Mouse (Mus musculus): ENCODE data around the gene Gabbr2.

Gabbr2 gene

DNA sequence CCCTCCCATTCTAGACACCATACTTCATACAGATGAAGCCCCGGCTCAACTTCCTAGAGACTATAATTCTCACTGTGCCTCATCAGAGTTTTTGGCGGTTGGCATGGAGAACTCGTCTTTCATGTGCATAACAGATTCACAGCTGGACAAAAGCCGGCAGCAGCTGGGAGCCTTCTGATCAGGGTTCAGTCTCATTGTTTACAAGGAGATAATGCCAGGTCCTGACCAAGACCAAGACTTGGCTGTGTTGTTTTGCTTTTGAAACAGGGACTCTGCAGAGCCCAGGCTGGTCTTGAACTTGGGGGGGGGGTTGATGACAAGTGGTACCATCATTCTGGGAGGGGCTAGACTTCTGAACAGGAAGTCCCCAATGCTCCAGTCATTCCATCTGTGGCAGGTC is 191.8 kb downstream of the Gabbr2 start:
- in situ Hi-C loops (cut with MboI; ENCODE audit: low pct_unique_long_range_greater_than_20kb in 1 of 2, low sequenced_read_pairs in 2 of 2, unreplicated experiment in 1 of 2) = no loop called here

DNA sequence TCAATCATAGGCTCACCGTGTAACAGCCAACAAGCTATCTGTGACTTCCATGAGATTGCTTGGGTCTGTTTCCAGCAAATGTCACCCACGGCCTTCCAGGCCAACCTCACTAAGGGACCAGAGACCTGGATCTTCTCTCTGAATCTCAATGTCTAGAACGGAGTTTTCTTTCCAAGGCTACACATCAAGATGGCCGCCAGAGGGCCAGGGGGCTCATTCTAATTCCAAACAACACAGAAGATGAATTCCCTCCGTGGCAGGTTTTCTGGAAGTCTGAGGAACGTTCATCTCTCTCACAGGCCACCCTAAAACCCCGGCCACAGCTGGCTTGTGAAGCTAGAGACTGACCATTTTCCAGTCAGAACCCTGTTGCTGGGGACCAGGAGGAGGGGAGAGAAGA is 196.0 kb downstream of the Gabbr2 start:
- in situ Hi-C loops (cut with MboI; ENCODE audit: low pct_unique_long_range_greater_than_20kb in 1 of 2, low sequenced_read_pairs in 2 of 2, unreplicated experiment in 1 of 2) = no loop called here

DNA sequence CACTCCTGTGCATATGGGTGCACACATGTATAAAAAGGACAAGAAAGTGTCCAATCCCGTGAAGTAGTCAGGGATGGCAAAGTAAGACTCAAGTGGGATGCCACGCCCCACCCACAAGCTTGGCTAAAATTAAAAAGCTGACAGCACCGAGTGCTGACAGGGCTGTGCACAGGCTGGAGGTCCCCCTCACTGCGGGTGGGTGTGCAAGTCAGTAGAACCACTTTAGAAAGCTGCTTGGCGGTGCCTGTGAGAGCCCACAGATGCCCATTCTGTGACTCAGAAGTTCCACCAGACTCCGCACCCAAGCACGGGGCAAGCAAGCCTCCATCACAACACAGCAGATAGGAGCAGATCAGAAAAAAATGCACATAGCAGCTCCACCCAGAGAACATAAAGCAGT is 197.1 kb downstream of the Gabbr2 start:
- in situ Hi-C loops (cut with MboI; ENCODE audit: low pct_unique_long_range_greater_than_20kb in 1 of 2, low sequenced_read_pairs in 2 of 2, unreplicated experiment in 1 of 2) = no loop called here

DNA sequence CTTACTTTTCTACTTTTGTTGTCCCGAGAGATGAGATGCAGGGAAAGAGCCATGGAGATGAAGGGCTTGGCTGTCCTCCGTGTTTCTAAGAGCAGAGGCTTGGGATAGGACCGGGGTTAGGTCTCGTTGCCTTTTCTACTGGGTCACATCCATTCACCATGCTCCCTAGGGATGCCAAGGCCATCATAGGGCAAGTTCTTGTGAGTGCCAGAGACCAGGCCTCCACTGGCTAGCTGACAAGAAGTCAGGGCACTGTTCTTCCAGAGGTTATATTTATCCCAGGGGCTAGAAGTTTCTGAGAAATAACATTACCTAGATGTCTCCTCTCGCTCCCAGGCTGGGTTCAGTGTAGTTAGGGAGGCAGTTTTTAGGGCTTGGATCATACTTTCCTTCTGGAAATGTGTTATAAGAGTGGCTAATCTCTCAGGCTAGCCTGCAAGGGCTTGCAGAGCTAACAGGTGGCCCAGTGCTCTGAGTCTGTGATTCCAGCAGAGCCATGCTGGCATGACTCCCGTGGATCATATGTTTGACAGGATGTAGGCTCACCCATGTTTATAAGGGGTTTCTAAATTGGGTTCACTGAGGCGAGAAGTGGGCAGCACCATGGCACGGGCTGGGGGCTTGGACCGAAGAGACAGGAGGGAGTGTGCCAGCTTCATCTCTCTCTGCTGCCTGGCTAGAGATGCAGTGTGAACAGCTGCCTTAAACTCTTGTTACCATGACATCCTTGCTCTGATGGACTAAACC is 199.2 kb downstream of the Gabbr2 start:
- in situ Hi-C loops (cut with MboI; ENCODE audit: low pct_unique_long_range_greater_than_20kb in 1 of 2, low sequenced_read_pairs in 2 of 2, unreplicated experiment in 1 of 2) = no loop called here

DNA sequence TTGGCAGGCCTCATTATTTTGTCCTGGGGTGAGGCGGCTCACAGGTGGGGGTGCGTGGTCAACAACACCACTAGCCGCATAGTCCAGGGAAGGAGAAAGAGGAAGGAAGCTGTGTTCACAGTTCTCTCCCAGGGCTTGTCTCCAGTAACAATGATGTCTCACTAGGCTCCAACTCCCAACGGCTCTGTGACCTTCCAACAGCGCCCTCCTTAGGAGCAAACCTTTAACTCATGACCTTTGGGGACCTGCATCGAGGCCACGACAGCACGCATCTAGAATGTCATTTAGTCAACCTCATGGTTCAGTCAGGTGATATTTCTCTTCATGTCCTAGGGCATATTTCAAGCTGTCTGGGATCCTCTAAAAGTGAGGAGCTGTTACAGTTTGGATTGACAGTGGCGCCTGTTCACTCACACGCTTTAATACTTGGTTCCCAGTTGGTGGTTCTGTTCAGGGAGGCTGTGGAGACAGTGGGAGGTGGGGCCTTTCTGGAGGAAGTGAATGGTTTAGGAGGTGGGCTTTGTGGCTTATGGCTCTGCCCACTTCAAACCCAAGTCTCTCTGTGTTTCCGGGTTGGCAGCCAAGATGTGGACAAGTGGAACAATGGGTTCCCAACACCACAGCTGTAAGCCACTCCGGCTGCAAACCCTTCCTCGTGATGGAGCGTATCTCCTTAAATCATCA is 200.3 kb downstream of the Gabbr2 start:
- in situ Hi-C loops (cut with MboI; ENCODE audit: low pct_unique_long_range_greater_than_20kb in 1 of 2, low sequenced_read_pairs in 2 of 2, unreplicated experiment in 1 of 2) = no loop called here

DNA sequence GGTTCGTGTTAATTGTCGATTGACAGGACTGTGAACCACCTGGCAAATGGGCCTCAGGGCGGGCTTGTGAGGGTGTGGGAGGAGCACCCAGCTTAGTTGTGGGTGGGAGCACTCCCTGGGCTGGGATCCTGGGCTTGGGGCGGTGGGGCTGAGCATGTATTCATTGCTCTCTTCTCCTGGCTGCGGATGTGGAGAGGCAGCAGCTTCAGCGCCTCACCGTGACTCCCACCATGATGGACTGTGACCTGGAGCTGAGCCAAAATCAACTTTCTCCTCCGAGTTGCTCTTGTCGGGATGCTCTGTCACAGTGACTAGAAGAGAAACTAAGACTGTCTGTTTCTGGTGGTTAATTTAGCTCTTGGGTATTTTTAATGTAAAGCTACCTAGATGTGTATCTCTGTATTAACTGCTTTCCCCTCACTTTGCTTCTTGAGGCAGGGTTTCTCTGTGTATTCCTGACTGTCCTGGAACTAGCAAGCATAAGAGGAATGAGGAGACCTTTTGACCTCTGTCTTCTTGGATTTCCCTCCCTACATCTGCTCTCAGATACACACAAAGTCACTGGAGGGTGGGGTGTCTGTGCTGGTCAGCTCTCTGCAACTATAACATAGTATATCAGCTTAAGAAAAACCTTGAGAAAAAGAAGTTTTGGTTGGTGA is 200.9 kb downstream of the Gabbr2 start:
- in situ Hi-C loops (cut with MboI; ENCODE audit: low pct_unique_long_range_greater_than_20kb in 1 of 2, low sequenced_read_pairs in 2 of 2, unreplicated experiment in 1 of 2) = no loop called here

DNA sequence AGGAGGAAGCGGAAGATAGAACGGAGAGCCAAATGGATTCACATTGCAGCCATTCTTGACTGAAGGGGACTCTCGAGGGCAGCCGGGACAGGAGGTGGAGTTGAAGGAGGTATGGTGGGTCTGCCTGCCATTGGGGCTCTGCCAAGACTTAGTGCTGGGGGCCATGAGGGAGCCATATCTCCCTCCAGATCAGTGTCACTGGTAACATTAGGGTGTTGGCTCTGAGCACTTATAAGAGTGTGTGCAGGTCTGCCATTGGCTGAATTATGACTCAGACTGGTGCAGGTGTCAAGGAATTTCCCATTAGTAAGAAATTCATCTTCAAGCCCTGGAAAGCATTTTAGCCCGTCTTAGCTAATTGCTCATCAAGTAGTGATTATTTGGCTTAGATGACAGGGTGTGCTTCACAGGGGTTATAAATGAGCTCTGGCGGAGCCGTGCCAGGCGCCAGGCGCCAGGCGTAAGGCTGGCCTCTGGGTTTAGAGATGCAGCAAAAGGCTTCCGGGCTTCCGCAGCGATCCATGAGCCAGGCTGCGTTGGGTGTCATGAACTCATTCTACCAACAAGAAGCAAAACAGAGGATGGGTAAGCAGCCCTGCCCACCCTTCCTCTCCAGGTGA is 207.1 kb downstream of the Gabbr2 start:
- in situ Hi-C loops (cut with MboI; ENCODE audit: low pct_unique_long_range_greater_than_20kb in 1 of 2, low sequenced_read_pairs in 2 of 2, unreplicated experiment in 1 of 2) = loop anchor here in 1 of 2 experiments (10.0 kb wide), 1 partner anchor 260 kb away; no protein-coding TSS in a partner anchor

DNA sequence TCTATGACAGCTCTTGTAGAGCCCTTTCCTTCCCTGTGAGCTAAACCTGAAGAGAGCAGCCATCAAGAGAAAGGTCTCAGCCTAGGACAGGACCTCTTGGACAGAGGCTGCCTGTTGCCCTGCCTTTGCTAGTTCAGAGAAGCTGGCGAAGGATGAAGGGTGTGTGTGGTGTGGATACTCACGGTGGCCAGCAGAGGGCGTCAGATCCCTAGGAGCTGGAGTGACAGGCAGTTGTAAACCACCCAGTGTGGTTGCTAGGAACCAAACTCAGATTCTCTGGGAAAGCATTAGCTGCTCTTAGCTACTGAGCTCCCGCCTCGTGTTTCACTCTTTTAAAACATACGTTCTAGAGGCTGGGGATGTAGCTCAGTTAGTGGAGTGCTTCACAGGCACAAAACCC is 210.6 kb downstream of the Gabbr2 start:
- in situ Hi-C loops (cut with MboI; ENCODE audit: low pct_unique_long_range_greater_than_20kb in 1 of 2, low sequenced_read_pairs in 2 of 2, unreplicated experiment in 1 of 2) = loop anchor here in 1 of 2 experiments (10.0 kb wide), 1 partner anchor 264 kb away; no protein-coding TSS in a partner anchor

DNA sequence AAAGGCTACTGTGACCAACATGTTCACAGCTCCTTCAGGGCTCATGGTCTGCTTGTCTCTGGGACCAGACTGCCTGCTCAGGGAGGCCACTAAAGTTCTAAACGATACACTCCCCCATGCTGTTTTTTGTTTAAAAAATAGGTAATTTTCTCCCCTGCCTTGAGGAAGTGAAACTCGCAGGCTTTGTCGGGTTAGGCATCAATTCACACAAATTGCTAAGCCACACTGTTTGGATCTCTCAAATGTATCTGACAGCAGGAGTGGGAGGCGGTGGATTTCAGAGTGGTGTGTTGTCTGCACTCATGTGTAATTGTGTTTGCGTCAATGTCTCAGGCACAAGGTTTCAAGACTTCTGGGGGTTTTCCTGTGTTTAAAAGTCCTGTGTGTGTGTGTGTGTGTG is 215.7 kb downstream of the Gabbr2 start:
- in situ Hi-C loops (cut with MboI; ENCODE audit: low pct_unique_long_range_greater_than_20kb in 1 of 2, low sequenced_read_pairs in 2 of 2, unreplicated experiment in 1 of 2) = no loop called here

DNA sequence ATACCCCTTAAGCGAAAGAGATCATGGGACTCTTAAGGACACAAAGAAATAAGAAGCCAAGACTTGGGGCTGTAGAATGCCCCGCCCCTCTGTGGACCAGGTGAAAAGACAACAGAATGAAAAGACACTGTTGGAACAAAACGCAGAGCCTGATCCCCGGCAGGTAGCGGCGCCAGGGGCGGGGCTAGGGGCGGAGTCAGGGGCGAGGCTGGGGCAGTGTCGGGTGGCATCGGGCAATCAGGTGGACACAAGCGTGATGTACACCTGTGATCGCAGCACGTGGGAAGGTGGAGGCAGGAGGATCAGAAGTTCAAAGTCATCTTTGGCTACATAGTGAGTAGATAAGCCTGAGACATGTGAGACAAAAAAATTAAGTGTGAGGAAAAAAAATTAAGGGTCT is 217.0 kb downstream of the Gabbr2 start:
- in situ Hi-C loops (cut with MboI; ENCODE audit: low pct_unique_long_range_greater_than_20kb in 1 of 2, low sequenced_read_pairs in 2 of 2, unreplicated experiment in 1 of 2) = no loop called here

DNA sequence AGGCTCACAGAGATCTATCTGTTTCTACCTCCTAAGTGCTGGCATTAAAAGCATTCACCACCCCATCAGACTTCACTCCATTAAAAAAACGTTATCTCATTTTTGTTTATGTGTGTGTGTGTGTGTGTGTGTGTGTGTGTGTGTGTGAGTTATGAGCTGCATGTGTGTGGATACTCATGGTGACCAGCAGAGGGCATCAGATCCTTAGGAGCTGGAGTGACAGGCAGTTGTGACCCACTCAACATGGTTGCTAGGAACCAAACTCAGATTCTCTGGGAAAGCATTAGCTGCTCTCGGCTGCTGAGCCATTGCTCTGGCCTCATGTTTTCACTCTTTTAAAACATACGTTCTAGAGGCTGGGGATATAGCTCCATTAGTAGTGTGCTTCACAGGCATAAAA is 218.4 kb downstream of the Gabbr2 start:
- in situ Hi-C loops (cut with MboI; ENCODE audit: low pct_unique_long_range_greater_than_20kb in 1 of 2, low sequenced_read_pairs in 2 of 2, unreplicated experiment in 1 of 2) = no loop called here

DNA sequence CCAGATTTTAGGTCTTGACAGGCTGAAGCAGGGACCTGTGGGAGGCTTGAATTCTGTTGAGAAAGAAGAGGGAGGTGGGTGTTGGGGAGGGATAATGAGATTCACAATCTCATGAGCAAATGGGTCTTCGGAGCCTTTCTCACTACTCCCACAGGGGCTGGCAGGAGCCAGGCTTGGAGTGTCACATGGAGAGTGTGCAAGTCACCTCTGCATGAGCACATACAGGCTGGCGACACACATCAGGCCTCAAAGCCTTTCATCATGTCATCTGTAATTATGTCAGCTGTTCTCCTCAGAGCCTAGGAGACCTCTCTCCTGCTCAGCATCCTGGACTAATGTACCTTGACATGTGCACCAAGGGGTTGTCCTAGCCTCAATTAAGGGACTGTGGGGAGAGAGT is 219.1 kb downstream of the Gabbr2 start:
- in situ Hi-C loops (cut with MboI; ENCODE audit: low pct_unique_long_range_greater_than_20kb in 1 of 2, low sequenced_read_pairs in 2 of 2, unreplicated experiment in 1 of 2) = no loop called here

DNA sequence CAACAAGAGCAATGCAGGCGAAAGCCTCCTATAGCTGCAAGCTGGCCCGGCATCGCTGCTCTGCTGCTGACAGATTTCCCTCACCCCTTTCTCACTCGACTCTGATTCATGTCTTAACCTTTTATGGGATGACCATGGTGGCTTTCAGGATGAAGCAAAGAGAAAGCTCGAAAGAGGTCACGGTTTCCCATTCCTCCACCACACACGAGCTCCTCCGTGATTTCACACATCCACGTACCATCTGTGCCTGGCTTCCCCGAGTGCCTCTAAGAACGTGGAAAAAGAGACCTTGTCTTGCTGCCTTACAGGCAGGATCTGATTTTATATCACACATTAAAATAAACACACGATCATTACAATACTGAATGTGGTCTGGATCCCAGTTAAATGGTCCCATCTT is 220.6 kb downstream of the Gabbr2 start:
- in situ Hi-C loops (cut with MboI; ENCODE audit: low pct_unique_long_range_greater_than_20kb in 1 of 2, low sequenced_read_pairs in 2 of 2, unreplicated experiment in 1 of 2) = no loop called here

DNA sequence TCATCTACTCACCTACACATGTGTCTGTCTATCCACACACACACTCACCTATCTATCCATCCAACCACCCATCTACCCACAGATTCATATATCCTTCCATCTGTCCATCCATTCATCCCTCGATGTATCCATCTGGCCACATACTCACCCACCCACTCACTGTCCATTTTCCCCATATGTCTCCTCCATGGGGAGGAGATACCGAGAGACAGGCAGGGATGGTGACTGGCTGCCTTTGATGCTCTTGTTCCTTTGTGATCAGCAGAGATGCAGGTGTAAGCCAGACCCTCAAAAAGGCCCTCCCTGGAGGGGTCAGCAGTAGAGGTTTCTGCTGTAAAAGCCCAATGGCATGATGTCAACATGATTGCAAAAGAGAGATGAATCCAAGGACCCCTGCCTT is 221.0 kb downstream of the Gabbr2 start:
- in situ Hi-C loops (cut with MboI; ENCODE audit: low pct_unique_long_range_greater_than_20kb in 1 of 2, low sequenced_read_pairs in 2 of 2, unreplicated experiment in 1 of 2) = no loop called here

DNA sequence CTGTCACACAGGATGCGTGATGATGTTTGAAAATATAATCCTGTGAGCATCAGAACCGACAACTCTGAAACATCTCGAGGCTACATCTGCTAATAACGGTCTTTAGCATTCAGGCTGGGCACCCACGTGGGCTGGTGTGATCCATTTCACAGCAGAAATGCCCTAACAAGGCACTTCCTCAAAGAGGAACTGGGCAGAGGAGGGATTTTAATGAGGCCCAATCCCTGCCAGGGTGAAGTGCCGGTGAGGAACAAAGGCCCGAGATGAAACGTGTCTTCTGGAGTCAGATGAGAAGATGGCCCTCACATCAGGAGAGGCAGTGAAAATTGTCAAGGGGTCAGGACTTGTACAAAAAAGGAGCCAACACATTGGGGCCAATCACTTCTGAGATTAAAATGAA is 221.6 kb downstream of the Gabbr2 start:
- in situ Hi-C loops (cut with MboI; ENCODE audit: low pct_unique_long_range_greater_than_20kb in 1 of 2, low sequenced_read_pairs in 2 of 2, unreplicated experiment in 1 of 2) = no loop called here

DNA sequence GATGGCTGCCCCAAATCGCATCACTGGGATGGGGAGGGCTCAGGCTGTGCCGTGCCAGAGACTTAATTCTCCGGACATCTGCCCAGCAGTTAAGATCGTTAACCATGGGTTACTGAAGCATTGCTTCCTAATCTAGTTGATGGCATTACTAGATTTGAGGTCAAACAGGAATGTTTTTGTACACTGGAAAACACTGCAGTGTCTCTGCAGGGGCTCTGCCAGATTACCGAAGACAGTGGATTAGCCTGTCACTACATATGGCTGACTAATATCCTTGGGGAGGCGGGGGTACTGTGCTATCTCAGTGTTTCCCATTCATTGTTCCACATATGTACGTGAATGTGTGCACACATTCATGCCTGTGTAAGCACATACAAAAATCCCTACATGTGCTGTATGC is 225.3 kb downstream of the Gabbr2 start:
- in situ Hi-C loops (cut with MboI; ENCODE audit: low pct_unique_long_range_greater_than_20kb in 1 of 2, low sequenced_read_pairs in 2 of 2, unreplicated experiment in 1 of 2) = no loop called here

DNA sequence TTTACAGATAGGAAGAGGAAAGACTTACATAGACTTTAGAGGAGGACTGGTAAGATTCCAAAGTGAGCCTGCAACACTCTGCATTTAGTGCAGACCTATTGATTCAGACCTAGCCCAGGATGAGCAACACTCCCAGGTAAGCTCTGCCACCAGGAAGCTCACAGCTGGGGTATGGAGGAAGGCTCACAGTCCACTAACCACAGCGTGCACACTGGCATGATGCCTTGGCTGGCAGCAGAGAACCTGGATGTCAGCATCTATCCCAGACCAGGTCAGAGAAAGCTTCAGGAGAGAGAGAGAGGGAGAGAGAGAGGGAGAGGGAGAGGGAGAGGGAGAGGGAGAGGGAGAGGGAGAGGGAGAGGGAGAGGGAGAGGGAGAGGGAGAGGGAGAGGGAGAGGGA is 231.8 kb downstream of the Gabbr2 start:
- in situ Hi-C loops (cut with MboI; ENCODE audit: low pct_unique_long_range_greater_than_20kb in 1 of 2, low sequenced_read_pairs in 2 of 2, unreplicated experiment in 1 of 2) = no loop called here

DNA sequence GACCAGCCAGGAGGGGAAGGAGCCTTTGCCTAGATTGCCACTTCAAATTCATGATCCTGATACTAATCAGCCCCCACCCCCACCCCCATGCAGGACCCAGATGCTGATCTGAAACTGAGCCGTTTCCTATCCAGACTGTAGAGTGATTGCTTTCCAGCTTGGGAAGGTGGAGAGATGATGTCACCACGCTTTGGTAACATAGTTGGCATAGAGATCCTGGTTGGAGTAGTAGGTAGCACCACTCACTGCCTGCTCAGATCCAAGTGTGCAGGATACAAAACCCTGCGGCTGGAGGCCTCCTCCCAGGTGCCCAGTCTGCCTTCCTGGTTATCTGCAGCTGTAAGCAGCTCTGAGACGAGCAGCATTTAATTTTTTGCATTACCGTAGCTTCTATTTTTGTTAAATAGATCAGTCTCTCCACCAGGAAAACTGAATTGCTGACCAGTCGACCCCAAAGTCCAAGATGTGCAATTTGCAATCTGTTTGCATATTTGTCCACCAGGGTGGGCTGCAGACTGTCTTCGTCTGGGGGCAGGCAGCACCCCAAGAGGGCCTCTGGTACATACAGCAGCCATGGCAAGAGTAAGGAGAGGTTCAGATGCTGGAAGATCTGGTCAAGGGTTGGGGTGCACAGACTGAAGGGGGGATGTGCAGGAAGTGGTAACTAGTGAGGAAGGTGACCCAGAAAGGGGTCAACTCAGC is 233.2 kb downstream of the Gabbr2 start:
- in situ Hi-C loops (cut with MboI; ENCODE audit: low pct_unique_long_range_greater_than_20kb in 1 of 2, low sequenced_read_pairs in 2 of 2, unreplicated experiment in 1 of 2) = no loop called here

Measured in mouse embryonic stem cell (cell line).